25 mouse cellular contexts compared by ENCODE assay signal in the genomic region with DNA sequence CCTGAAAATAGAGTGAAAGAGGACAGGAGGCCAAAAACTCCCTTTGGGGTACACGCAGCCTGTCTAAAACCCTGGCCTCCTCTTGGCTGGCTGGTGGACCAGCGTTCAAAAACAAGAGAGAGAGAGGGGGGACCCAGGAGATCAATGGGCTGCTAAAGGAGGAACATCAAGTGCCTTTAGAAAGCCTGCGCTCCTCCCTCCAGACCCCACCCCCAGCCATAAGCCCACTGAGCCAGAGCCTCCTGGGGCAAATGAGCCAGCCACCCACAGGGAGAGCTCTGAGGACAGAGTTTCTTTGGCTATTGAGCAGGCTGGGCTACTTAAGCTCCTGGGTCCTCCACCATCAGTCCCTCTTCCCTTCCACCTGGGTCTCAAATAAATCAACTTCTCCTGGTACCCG. TPM values are rescaled to one million over a fixed set of nuclear protein-coding genes. Genes with fewer than 3 reads are reported as not detected.
DNase-seq lines count a peak whose midpoint lies in the region; ATAC-seq and TF ChIP-seq lines count a peak whose summit lies in the region.
"Had no signal": no experiment of that assay in that cellular context is flagged by ENCODE, and none has a peak within 500 bp of the region (broad histone marks: within the 10 kb centered on the region; RNA-seq: fewer than 3 reads in every experiment).

No protein-coding gene starts in this region.

- H3K4me1 ChIP-seq in midbrain, embryonic 10.5 days, result peaks cover 76% of the 10 kb centered on the region
- H3K4me1 ChIP-seq in midbrain, embryonic 16.5 days (ENCODE audit: control insufficient read depth, insufficient read depth, low read length), result peaks cover 26% of the 10 kb centered on the region
- H3K4me1 ChIP-seq in E14TG2a.4 (replicated peaks; ENCODE audit: low read depth, low read length), result peaks cover 67% of the 10 kb centered on the region
- H3K4me1 ChIP-seq in neural tube, embryonic 13.5 days (replicated peaks), result peaks cover 57% of the 10 kb centered on the region

- no peak overlapping the region for H3K4me2 ChIP-seq in midbrain, embryonic 16.5 days (ENCODE audit: low read length)
- no peak overlapping the region for H3K4me2 ChIP-seq in neural tube, embryonic 13.5 days
- H3K4me2 ChIP-seq: forebrain, embryonic 13.5 days; heart, embryonic 15.5 days; hindbrain, embryonic 15.5 days had no signal

- DNase-seq in midbrain, embryonic 10.5 days (ENCODE audit: low spot score), result peak; percentile 24
- DNase-seq in induced T-regulatory cell, adult 2 months (ENCODE audit: low read depth), result peak; percentile 22
- DNase-seq in adrenal gland, postnatal 14 days, result no peak
- DNase-seq: adrenal gland, adult 2 months; adrenal gland, postnatal 25 days; B cell, adult 2 months; cerebellum, adult 11-12 months; cerebellum, adult 8-10 months; cerebellum, postnatal 10 days; cerebellum, postnatal 36 days; gastrocnemius, postnatal 10 days; heart, adult 18-20 months; heart, postnatal 10 days; heart, postnatal 36 days had no signal

- H3K27ac ChIP-seq in midbrain, embryonic 10.5 days (replicated peaks), result no peak overlapping the region
- H3K27ac ChIP-seq in midbrain, embryonic 16.5 days (ENCODE audit: low read length), result no peak overlapping the region
- no peak overlapping the region for H3K27ac ChIP-seq in neural tube, embryonic 13.5 days (replicated peaks)
- H3K27ac ChIP-seq: forebrain, embryonic 10.5 days; forebrain, embryonic 13.5 days; heart, embryonic 15.5 days; hindbrain, embryonic 10.5 days; hindbrain, embryonic 15.5 days had no signal

- no peak for ATAC-seq in midbrain, embryonic 16.5 days
- no peak for ATAC-seq in neural tube, embryonic 13.5 days (ENCODE audit: low read depth)
- ATAC-seq in granulocyte monocyte progenitor cell, adult 5-6 weeks (replicated peaks; ENCODE audit: poor library complexity, severe bottlenecking), result no peak
- ATAC-seq: forebrain, embryonic 13.5 days; forebrain, embryonic 16.5 days had no signal

- WGBS in midbrain, embryonic 10.5 days, result 2% methylated on average over 4 of the region's 4 CpGs
- WGBS in midbrain, embryonic 16.5 days, result 7% methylated on average over 4 of the region's 4 CpGs
- 5% methylated on average over 4 of the region's 4 CpGs for WGBS in neural tube, embryonic 13.5 days

- H3K9ac ChIP-seq in midbrain, embryonic 16.5 days (ENCODE audit: low read depth, low read length), result no peak overlapping the region
- H3K9ac ChIP-seq in neural tube, embryonic 13.5 days, result 0 out of 2 replicates have a peak overlapping the region, but pooled peaks have one; percentile 5
- H3K9ac ChIP-seq: forebrain, embryonic 13.5 days; heart, embryonic 12.5 days; heart, embryonic 15.5 days; hindbrain, embryonic 15.5 days had no signal

- no peaks in the 10 kb centered on the region for H3K36me3 ChIP-seq in midbrain, embryonic 10.5 days
- no peaks in the 10 kb centered on the region for H3K36me3 ChIP-seq in midbrain, embryonic 16.5 days (ENCODE audit: control insufficient read depth, insufficient read depth, low read length)
- no peaks in the 10 kb centered on the region for H3K36me3 ChIP-seq in E14TG2a.4 (ENCODE audit: insufficient read depth, low read length)
- H3K36me3 ChIP-seq in neural tube, embryonic 13.5 days, result no peaks in the 10 kb centered on the region
- H3K36me3 ChIP-seq: forebrain, embryonic 10.5 days; heart, embryonic 12.5 days; heart, embryonic 15.5 days; hindbrain, embryonic 10.5 days; hindbrain, embryonic 15.5 days had no signal

- peaks cover 83% of the 10 kb centered on the region for H3K27me3 ChIP-seq in midbrain, embryonic 10.5 days (ENCODE audit: low read depth, poor library complexity, severe bottlenecking)
- peaks cover 54% of the 10 kb centered on the region for H3K27me3 ChIP-seq in midbrain, embryonic 16.5 days (ENCODE audit: control insufficient read depth, insufficient read depth, low read depth, low read length)
- peaks cover 89% of the 10 kb centered on the region for H3K27me3 ChIP-seq in E14TG2a.4 (ENCODE audit: insufficient read depth, low read length)
- peaks cover 68% of the 10 kb centered on the region for H3K27me3 ChIP-seq in neural tube, embryonic 13.5 days

- TF ChIP-seq CTCF in E14TG2a.4 (conservative IDR thresholded peaks at IDR 0.05; ENCODE audit: low read length), result no peak

- no peaks in the 10 kb centered on the region for H3K9me3 ChIP-seq in midbrain, embryonic 10.5 days (replicated peaks)
- no peaks in the 10 kb centered on the region for H3K9me3 ChIP-seq in midbrain, embryonic 16.5 days (replicated peaks; ENCODE audit: control insufficient read depth, low read length, poor library complexity, severe bottlenecking)
- H3K9me3 ChIP-seq in E14TG2a.4 (ENCODE audit: low read length), result no peaks in the 10 kb centered on the region
- H3K9me3 ChIP-seq in neural tube, embryonic 13.5 days, result no peaks in the 10 kb centered on the region
- H3K9me3 ChIP-seq: forebrain, embryonic 10.5 days; forebrain, embryonic 13.5 days; heart, embryonic 12.5 days; heart, embryonic 15.5 days; hindbrain, embryonic 10.5 days; hindbrain, embryonic 15.5 days had no signal

- no peak overlapping the region for H3K4me3 ChIP-seq in midbrain, embryonic 10.5 days
- H3K4me3 ChIP-seq in midbrain, embryonic 16.5 days (ENCODE audit: low read depth, low read length), result no peak overlapping the region
- H3K4me3 ChIP-seq in E14TG2a.4 (replicated peaks; ENCODE audit: low read length), result peak overlapping the region; percentile 23; the same call in 1 of the 2 replicates
- no peak overlapping the region for H3K4me3 ChIP-seq in neural tube, embryonic 13.5 days
- H3K4me3 ChIP-seq: forebrain, embryonic 13.5 days; hindbrain, embryonic 15.5 days had no signal

RNA-seq across cellular contexts. Expression of a gene that starts 1.4 kb away (rescaled TPM):
- polyA plus RNA-seq in midbrain, embryonic 10.5 days (2016; fragmentation: Nextera tagmentation; extraction: Ambion mirVana), result 3.8 and 3.9 TPM in 2 replicates
- 6.4 and 6.9 TPM in 2 replicates for polyA plus RNA-seq in midbrain, embryonic 16.5 days (2015; fragmentation: Nextera tagmentation; extraction: Ambion mirVana)
- 5.4 TPM in 2 replicates for polyA plus RNA-seq in neural tube, embryonic 13.5 days (2015; fragmentation: Nextera tagmentation; extraction: Ambion mirVana)
- total RNA-seq in adrenal gland, postnatal 14 days (2021), result 32.3 and 33.7 TPM in 2 replicates
- 10.1 and 12.3 TPM in 2 replicates for total RNA-seq in granulocyte monocyte progenitor cell, adult 5-6 weeks (2014; fragmentation: Nextera tagmentation)
- total RNA-seq in granulocyte monocyte progenitor cell, adult 5-6 weeks (2017), result 4.6 and 4.8 TPM in 2 replicates

RNA-seq across cellular contexts. Expression of a gene that starts 27.5 kb away (rescaled TPM):
- 14.5 and 17.2 TPM in 2 replicates for polyA plus RNA-seq in midbrain, embryonic 10.5 days (2016; fragmentation: Nextera tagmentation; extraction: Ambion mirVana)
- polyA plus RNA-seq in midbrain, embryonic 16.5 days (2015; fragmentation: Nextera tagmentation; extraction: Ambion mirVana), result 4.6 and 4.7 TPM in 2 replicates
- polyA plus RNA-seq in neural tube, embryonic 13.5 days (2015; fragmentation: Nextera tagmentation; extraction: Ambion mirVana), result 10.4 TPM in 2 replicates
- total RNA-seq in adrenal gland, postnatal 14 days (2021), result 10.1 and 13.3 TPM in 2 replicates
- 8.4 and 11.4 TPM in 2 replicates for total RNA-seq in granulocyte monocyte progenitor cell, adult 5-6 weeks (2014; fragmentation: Nextera tagmentation)
- 1.4 and 1.5 TPM in 2 replicates for total RNA-seq in granulocyte monocyte progenitor cell, adult 5-6 weeks (2017)

RNA-seq across cellular contexts. Expression of a gene that starts 37.0 kb away (rescaled TPM):
- polyA plus RNA-seq in midbrain, embryonic 10.5 days (2016; fragmentation: Nextera tagmentation; extraction: Ambion mirVana), result 63.3 and 67.3 TPM in 2 replicates
- 38.6 and 46.3 TPM in 2 replicates for polyA plus RNA-seq in midbrain, embryonic 16.5 days (2015; fragmentation: Nextera tagmentation; extraction: Ambion mirVana)
- 47.7 and 48.5 TPM in 2 replicates for polyA plus RNA-seq in neural tube, embryonic 13.5 days (2015; fragmentation: Nextera tagmentation; extraction: Ambion mirVana)
- total RNA-seq in adrenal gland, postnatal 14 days (2021), result 173 and 197 TPM in 2 replicates
- 59.9 and 60.9 TPM in 2 replicates for total RNA-seq in granulocyte monocyte progenitor cell, adult 5-6 weeks (2014; fragmentation: Nextera tagmentation)
- 34.6 and 45.3 TPM in 2 replicates for total RNA-seq in granulocyte monocyte progenitor cell, adult 5-6 weeks (2017)
